Mouse (Mus musculus): ENCODE measurements at regions not wholly inside any gene's neighbourhood (a gene's known extent, or its start where the extent isn't known, plus 50 kb on each side); places are given as distances from the start of the nearest gene placed in this dataset.
"Not testable (repeated sequence)": the region's sequence is repeated elsewhere in the genome, so short reads cannot be mapped to it uniquely, and the experiment has no call there.

DNA sequence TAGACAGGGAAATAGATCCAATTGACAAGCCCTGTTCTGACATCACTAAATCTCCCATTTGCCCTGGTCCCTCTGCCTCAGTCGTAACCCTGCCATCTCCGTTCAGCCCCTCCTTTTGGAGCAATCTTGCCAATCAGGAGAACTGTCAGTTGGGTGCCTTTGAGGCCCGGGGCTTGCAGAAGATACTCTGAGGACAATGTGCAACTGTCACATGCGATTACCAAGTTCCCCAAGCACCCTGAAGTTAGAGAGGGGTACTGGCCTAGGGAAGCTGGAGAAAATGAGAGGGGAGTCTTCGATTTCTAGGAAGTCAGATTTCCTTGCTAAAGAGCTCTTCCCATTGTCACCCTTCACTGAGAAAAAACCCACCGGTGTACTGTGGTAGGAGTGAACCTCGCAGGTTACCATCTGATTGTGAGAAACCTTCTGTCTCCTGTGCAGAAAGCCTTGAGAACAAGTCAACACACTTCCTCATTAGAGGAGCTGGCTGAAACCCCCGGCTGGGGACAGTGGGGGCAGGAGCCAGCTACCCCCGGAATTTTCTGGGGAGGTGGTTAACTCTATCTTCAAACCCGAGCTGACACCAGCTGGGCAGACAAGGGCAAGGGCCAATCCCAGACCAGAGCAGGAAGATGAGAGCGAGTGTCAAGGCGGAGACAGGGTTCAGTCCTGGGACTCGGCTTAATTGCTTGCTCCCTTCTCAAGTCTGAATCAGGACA, 279.0 kb downstream of the Etnk1 start:
- H3K79me3 ChIP-seq (ENCODE audit: low read depth) = no peaks in the 10 kb centered on the region
- no peak overlapping the region for H3ac ChIP-seq (ENCODE audit: control insufficient read depth, insufficient read length, low read depth)
- H3K79me2 ChIP-seq (ENCODE audit: control insufficient read depth, insufficient read depth) = no peaks in the 10 kb centered on the region
- no peaks in the 10 kb centered on the region for H3K27me3 ChIP-seq (ENCODE audit: control insufficient read depth, insufficient read depth, insufficient read length)
- no peak overlapping the region for H3K4me3 ChIP-seq (ENCODE audit: insufficient read depth, poor library complexity, severe bottlenecking)
- TF ChIP-seq USF1 (IDR thresholded peaks at IDR 0.05; ENCODE audit: low read depth) = no peak
- no peaks in the 10 kb centered on the region for H3K36me3 ChIP-seq (ENCODE audit: control insufficient read depth, insufficient read depth)

GRCm38 (mm10) chr6:143447060-143447459, 280.0 kb downstream of the Etnk1 start:
- Histone ChIP-seq H3K36me3 (ENCODE audit: control insufficient read depth, insufficient read depth) (no peaks in the 10 kb centered on the region), H3K79me3 (ENCODE audit: low read depth) (no peaks in the 10 kb centered on the region), H3K27me3 (ENCODE audit: control insufficient read depth, insufficient read depth, insufficient read length) (no peaks in the 10 kb centered on the region), H3K79me2 (ENCODE audit: control insufficient read depth, insufficient read depth) (no peaks in the 10 kb centered on the region), H3K4me3 (ENCODE audit: insufficient read depth, poor library complexity, severe bottlenecking) (no peak overlapping the region), H3ac (ENCODE audit: control insufficient read depth, insufficient read length, low read depth) (no peak overlapping the region)
- no peak for TF ChIP-seq CEBPB (IDR thresholded peaks at IDR 0.05; ENCODE audit: low read depth)
- TF ChIP-seq CTCF (IDR thresholded peaks at IDR 0.05; ENCODE audit: control insufficient read depth, insufficient read depth, insufficient read length) = no peak
- no peak for TF ChIP-seq FOSL1 (IDR thresholded peaks at IDR 0.05; ENCODE audit: insufficient read depth, low read length, poor library complexity, severe bottlenecking)
- TF ChIP-seq MYOG (IDR thresholded peaks at IDR 0.05; ENCODE audit: control insufficient read depth, extremely low read depth, insufficient read length) = no peak
- TF ChIP-seq USF1 (IDR thresholded peaks at IDR 0.05; ENCODE audit: low read depth) = no peak
- TF ChIP-seq MYOD1 (IDR thresholded peaks at IDR 0.05; ENCODE audit: control insufficient read depth, insufficient read length, low read depth) = no peak
- no peak for TF ChIP-seq MAX (IDR thresholded peaks at IDR 0.05)

- Histone ChIP-seq H3ac (ENCODE audit: control insufficient read depth, insufficient read length, low read depth) (no peak overlapping the region), H3K79me2 (ENCODE audit: control insufficient read depth, insufficient read depth) (no peaks in the 10 kb centered on the region), H3K79me3 (ENCODE audit: low read depth) (no peaks in the 10 kb centered on the region), H3K4me3 (ENCODE audit: insufficient read depth, poor library complexity, severe bottlenecking) (no peak overlapping the region), H3K27me3 (ENCODE audit: control insufficient read depth, insufficient read depth, insufficient read length) (no peaks in the 10 kb centered on the region), H3K36me3 (ENCODE audit: control insufficient read depth, insufficient read depth) (no peaks in the 10 kb centered on the region)
- TF ChIP-seq MYOD1 (IDR thresholded peaks at IDR 0.05; ENCODE audit: control insufficient read depth, insufficient read length, low read depth) (no peak), FOSL1 (IDR thresholded peaks at IDR 0.05; ENCODE audit: insufficient read depth, low read length, poor library complexity, severe bottlenecking) (no peak), CTCF (IDR thresholded peaks at IDR 0.05; ENCODE audit: control insufficient read depth, insufficient read depth, insufficient read length) (no peak), CEBPB (IDR thresholded peaks at IDR 0.05; ENCODE audit: low read depth) (no peak)
Measured at GRCm38 (mm10) chr6:143449071-143449470, 282.1 kb downstream of the Etnk1 start.

DNA sequence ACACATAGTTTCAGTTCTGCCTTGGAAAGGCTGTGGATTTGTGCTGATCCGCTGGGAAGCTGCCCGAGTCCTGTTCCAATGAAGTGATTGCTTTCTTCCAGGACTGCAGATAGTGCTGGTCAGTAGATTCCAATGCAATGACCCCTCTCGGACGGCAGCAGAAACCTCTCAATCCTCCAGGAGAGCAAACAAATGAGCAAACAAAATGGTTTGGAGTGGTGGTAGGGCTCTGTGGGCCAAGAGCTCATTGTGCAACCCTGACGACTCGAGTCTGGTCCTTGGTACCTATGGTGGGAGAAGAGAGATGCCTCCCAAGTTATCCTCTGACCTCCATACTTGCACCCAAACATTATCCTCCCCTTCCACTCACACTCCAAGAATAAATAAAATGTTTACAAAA, 284.8 kb downstream of the Etnk1 start:
- Histone ChIP-seq H3K79me3 (ENCODE audit: low read depth) (no peaks in the 10 kb centered on the region), H3K79me2 (ENCODE audit: control insufficient read depth, insufficient read depth) (no peaks in the 10 kb centered on the region), H3K27me3 (ENCODE audit: control insufficient read depth, insufficient read depth, insufficient read length) (no peaks in the 10 kb centered on the region), H3K4me3 (ENCODE audit: insufficient read depth, poor library complexity, severe bottlenecking) (no peak overlapping the region), H3ac (ENCODE audit: control insufficient read depth, insufficient read length, low read depth) (no peak overlapping the region), H3K36me3 (ENCODE audit: control insufficient read depth, insufficient read depth) (no peaks in the 10 kb centered on the region)
- TF ChIP-seq MAX (IDR thresholded peaks at IDR 0.05) = no peak
- no peak for TF ChIP-seq CEBPB (IDR thresholded peaks at IDR 0.05; ENCODE audit: low read depth)
- no peak for TF ChIP-seq MYOG (IDR thresholded peaks at IDR 0.05; ENCODE audit: control insufficient read depth, extremely low read depth, insufficient read length)
- TF ChIP-seq USF1 (IDR thresholded peaks at IDR 0.05; ENCODE audit: low read depth) = no peak
- no peak for TF ChIP-seq MYOD1 (IDR thresholded peaks at IDR 0.05; ENCODE audit: control insufficient read depth, insufficient read length, low read depth)
- no peak for TF ChIP-seq CTCF (IDR thresholded peaks at IDR 0.05; ENCODE audit: control insufficient read depth, insufficient read depth, insufficient read length)
- no peak for TF ChIP-seq FOSL1 (IDR thresholded peaks at IDR 0.05; ENCODE audit: insufficient read depth, low read length, poor library complexity, severe bottlenecking)

DNA sequence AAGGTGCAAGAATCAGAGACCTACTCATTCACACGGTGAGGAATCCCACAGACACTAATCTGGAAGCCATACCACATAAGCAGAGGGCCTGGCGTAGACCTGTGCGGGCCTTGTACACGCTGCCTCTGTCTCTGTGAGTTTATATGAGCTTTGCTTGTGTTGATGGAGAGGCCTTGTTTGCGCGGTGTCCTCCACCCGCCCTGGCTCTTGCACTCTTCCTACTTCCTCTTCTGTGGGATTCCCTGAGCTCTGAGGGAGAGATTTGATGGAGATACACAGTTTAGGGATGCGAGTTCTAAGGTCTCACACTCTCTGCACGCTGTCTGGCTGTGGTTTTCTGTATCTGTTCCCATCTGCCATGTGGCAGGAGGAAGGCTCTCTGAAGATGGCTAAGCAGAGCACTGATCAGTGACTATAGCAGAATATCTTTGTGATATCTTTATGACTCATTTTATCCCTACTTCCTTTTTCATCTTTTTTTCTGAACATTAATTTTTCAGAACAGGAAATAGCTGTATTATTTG, 287.7 kb downstream of the Etnk1 start:
- Histone ChIP-seq H3ac (ENCODE audit: control insufficient read depth, insufficient read length, low read depth) (no peak overlapping the region), H3K4me3 (ENCODE audit: insufficient read depth, poor library complexity, severe bottlenecking) (no peak overlapping the region), H3K27me3 (ENCODE audit: control insufficient read depth, insufficient read depth, insufficient read length) (no peaks in the 10 kb centered on the region), H3K36me3 (ENCODE audit: control insufficient read depth, insufficient read depth) (no peaks in the 10 kb centered on the region), H3K79me2 (ENCODE audit: control insufficient read depth, insufficient read depth) (no peaks in the 10 kb centered on the region), H3K79me3 (ENCODE audit: low read depth) (no peaks in the 10 kb centered on the region)
- TF ChIP-seq FOSL1 (IDR thresholded peaks at IDR 0.05; ENCODE audit: insufficient read depth, low read length, poor library complexity, severe bottlenecking) = no peak
- TF ChIP-seq USF1 (IDR thresholded peaks at IDR 0.05; ENCODE audit: low read depth) = no peak
- no peak for TF ChIP-seq MAX (IDR thresholded peaks at IDR 0.05)
- no peak for TF ChIP-seq MYOG (IDR thresholded peaks at IDR 0.05; ENCODE audit: control insufficient read depth, extremely low read depth, insufficient read length)
- no peak for TF ChIP-seq MYOD1 (IDR thresholded peaks at IDR 0.05; ENCODE audit: control insufficient read depth, insufficient read length, low read depth)
- TF ChIP-seq CTCF (IDR thresholded peaks at IDR 0.05; ENCODE audit: control insufficient read depth, insufficient read depth, insufficient read length) = no peak
- no peak for TF ChIP-seq CEBPB (IDR thresholded peaks at IDR 0.05; ENCODE audit: low read depth)

DNA sequence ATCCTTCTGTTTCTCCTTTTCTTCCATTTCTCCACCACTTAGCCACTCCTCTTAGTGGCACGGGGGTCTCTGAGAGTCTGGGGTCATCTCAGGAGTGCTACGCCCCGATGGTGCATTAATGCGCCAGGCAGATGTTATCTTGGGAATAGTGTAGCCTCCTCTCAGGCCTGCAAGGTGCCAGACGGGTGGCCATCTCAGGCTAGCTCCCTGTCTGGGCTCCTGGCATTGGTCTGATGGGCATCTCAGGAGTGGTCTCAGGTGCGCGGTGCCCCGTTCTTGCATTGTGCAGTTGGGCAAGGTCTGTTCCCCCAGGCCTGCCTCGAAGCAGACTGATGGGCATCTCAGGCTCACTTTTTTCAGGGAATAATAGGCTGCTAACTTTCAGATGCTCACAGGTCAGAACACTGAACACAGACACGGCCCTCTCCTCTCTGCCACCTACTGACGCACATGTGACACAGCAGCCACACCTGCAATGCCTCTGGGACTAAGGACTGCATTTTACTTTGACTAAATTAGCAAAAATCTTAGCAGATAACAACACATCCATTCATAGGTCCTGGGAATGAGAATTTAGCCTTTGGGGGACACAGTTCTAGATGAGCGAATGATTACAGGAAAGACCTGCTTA, 298.0 kb downstream of the Etnk1 start:
- Histone ChIP-seq H3ac (ENCODE audit: control insufficient read depth, insufficient read length, low read depth) (no peak overlapping the region), H3K27me3 (ENCODE audit: control insufficient read depth, insufficient read depth, insufficient read length) (no peaks in the 10 kb centered on the region), H3K79me2 (ENCODE audit: control insufficient read depth, insufficient read depth) (no peaks in the 10 kb centered on the region), H3K4me3 (ENCODE audit: insufficient read depth, poor library complexity, severe bottlenecking) (no peak overlapping the region), H3K36me3 (ENCODE audit: control insufficient read depth, insufficient read depth) (no peaks in the 10 kb centered on the region), H3K79me3 (ENCODE audit: low read depth) (no peaks in the 10 kb centered on the region)
- TF ChIP-seq MYOG (IDR thresholded peaks at IDR 0.05; ENCODE audit: control insufficient read depth, extremely low read depth, insufficient read length) (no peak), CEBPB (IDR thresholded peaks at IDR 0.05; ENCODE audit: low read depth) (no peak), CTCF (IDR thresholded peaks at IDR 0.05; ENCODE audit: control insufficient read depth, insufficient read depth, insufficient read length) (no peak), FOSL1 (IDR thresholded peaks at IDR 0.05; ENCODE audit: insufficient read depth, low read length, poor library complexity, severe bottlenecking) (no peak), MAX (IDR thresholded peaks at IDR 0.05) (no peak), MYOD1 (IDR thresholded peaks at IDR 0.05; ENCODE audit: control insufficient read depth, insufficient read length, low read depth) (no peak), USF1 (IDR thresholded peaks at IDR 0.05; ENCODE audit: low read depth) (no peak)

DNA sequence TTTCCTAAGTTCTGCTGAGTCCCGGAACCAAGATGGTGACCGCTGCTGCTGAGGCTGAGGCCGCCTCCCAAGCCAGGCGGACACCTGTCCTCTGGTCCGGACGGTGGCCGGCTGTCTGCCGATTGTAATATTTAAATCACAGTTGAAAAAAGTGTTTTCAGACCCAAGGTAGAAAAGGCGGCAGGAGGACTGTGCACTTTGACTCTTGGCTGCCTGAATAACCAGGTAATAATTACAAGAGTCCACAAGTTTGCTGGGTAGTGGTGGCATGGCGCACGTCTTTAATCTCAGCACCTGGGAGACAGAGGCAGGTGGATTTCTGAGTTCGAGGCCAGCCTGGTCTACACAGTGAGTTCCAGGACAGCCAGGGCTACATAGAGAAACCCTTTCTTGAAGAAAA, 305.7 kb downstream of the Etnk1 start:
- H3ac ChIP-seq (ENCODE audit: control insufficient read depth, insufficient read length, low read depth); H3K79me3 ChIP-seq (ENCODE audit: low read depth); H3K36me3 ChIP-seq (ENCODE audit: control insufficient read depth, insufficient read depth); H3K4me3 ChIP-seq (ENCODE audit: insufficient read depth, poor library complexity, severe bottlenecking); H3K79me2 ChIP-seq (ENCODE audit: control insufficient read depth, insufficient read depth); H3K27me3 ChIP-seq (ENCODE audit: control insufficient read depth, insufficient read depth, insufficient read length): not testable (repeated sequence)
